Mouse (Mus musculus): ENCODE measurements around the gene Ddx51.

DNA sequence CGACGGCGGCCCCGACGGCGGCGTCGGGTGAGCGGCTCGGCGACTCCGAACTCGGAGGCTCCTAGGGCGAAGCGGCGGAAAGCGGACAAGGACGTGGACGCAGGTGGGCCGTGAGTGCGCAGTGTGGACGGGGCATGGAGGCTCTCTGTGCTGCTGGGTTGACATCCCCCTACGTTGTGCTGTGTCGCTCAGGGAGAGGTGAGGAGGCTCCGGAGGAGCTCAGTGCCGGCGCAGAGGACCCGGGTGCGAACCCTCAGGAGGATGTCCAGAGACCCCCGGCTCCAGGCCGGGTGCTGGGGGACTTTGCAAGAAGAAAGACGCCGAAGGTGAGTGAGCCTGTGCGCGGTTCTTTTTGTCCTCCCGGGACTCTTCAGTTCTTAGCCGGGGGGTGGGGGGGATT is 435 bp downstream of the Ddx51 start:
- TF ChIP-seq CTCF (IDR thresholded peaks at IDR 0.05; ENCODE audit: insufficient read depth, low read depth, low read length) (no peak), POLR2A (IDR thresholded peaks at IDR 0.05; ENCODE audit: insufficient read depth, low read depth, low read length) (no peak)

All from olfactory bulb, adult 2 months (tissue).